Mouse (Mus musculus): ENCODE results near the gene Spata7.

Gene Spata7

DNA sequence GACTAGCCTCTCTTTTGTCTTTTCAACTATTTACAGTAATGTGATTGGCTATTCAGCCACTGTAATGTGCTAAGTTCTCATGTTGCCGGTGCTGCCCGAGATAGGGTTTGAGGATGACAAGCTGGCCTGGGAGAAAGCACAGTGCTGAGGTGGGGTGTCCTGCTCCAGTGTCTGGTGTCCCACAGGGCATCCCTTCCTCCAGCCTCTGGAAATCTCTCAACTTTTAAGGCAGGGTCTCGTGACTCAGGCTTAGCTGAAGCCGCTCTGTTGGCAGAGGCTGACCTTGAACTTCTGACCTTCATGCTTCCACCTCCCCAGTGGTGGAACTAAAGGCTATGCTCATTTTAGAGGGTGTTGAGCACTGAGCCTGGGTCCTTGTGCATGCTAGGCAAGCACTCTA is 42.5 kb downstream of the Spata7 start:
- no peak for DNase-seq (ENCODE audit: low read depth, low spot score)

DNA sequence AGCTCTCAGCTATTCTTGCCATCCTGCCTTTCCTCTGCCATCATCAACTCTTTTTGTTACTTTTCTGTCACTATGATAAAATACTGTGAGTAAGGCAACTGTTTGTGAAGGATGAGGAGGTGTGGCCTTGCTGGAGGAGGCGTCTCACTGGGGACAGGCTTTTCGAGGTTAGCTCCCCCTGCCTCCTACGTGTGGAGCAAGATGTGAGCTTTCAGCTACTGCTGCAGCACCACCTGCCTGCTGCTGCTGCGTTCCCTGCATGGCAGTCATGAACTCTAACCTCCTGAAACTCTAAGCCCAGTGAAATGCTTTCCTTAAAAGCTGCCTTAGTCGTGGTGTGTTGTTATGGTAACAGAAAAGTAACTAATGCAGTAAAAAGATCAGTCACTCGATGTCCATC is 45.9 kb downstream of the Spata7 start:
- DNase-seq (ENCODE audit: low read depth, low spot score) = no peak

DNA sequence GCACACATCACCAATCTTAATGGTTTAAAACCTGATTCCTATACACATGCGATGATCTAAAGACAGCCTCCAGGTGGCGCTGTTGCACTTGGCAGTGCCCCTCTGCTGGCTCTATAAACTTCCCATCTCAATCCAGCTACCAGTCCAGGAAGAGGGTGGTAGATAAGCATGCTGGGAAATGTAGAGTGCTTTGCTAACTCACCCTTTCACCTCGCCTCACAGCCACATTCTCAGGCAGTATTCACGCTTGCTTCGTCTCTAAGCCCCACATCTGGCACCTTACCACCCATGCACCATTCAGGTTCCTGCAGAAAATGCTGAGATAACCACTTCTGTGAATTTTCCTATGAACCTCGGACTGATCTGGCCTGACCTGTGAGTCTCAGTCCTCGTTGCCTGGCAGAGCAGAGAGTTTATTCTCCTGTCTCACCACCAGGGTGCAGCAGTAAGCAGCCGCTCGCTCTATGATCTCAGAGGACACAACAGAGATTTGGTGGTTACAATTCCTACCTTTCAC is 46.7 kb downstream of the Spata7 start:
- DNase-seq (ENCODE audit: low read depth, low spot score) = peak; percentile 86

DNA sequence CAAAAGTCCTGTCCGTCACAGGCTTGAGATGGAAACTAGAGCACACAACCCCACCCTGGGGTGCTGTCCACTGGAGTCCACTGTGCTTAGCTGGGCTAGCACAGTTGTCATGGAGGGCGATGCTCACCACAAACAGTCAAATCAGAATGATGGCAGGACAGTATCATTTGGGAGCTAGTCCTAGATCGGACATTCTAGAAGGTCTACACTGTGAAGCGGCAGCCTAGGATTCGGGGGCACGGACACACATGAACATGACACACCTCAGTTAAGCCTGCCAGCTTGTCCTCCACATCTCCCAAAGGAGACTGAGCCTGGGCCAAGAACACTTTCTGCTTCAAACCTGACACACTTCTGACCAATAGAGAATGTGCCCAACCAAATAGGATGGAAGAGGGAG is 48.9 kb downstream of the Spata7 start:
- no peak for DNase-seq (ENCODE audit: low read depth, low spot score)

DNA sequence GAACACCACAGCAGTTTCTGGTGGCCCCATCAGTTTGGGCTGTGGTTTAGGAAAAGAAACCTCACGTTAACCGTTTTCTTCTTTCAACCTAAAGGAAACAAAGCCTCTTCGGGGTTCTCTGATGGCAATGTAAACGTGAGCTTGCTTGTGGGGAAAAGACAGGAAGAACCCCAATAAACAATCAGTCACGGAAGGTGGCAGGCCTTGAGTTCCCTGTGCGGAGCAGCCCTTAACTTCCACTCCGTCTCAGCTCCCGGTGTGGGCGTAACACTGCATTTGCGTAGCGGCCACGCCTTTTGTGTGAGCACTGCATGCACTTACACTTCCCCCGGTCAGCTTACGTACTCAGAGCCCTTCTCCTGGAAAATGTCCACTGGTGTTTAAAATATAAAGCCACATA is 49.4 kb downstream of the Spata7 start:
- DNase-seq (ENCODE audit: low read depth, low spot score) = no peak

DNA sequence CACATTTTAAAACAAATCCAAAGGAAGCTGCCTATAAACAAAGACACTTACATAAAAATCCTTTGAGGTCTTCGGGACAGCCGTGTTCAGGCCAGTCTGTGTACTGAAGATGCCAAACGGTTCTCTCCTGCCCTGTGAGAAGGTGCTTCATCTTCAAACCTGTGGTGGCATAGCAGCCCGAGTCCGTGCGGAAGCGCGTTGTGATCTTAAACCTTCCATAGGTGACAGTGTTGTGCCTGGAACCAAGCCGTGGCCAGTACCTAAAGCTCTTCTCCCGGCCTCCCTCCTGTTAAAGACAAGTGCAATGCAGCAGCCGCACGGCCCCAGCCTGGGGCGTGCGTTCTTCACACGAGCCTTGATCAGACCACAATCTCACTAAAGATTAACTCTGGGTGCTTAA is 51.9 kb downstream of the Spata7 start:
- DNase-seq (ENCODE audit: low read depth, low spot score) = no peak

DNA sequence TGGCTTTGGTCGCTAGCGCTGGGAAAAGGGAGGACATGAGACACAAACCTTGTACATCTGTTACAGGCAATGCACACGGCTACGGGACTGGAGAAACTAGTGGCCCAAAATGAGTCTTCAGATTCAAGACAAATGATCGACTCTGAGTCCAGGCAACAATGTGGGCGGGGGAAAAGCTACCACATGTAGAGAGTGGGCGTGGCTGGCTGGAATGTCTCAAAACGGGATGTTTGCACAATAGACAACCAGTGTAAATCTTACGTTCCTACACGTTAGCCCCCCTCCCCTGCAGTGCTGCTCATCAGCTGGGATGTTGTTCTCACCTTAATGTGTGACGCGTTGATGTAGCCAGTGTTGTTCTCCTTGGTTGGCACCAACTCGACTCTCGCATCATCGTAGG is 54.2 kb downstream of the Spata7 start:
- no peak for DNase-seq (ENCODE audit: low read depth, low spot score)

DNA sequence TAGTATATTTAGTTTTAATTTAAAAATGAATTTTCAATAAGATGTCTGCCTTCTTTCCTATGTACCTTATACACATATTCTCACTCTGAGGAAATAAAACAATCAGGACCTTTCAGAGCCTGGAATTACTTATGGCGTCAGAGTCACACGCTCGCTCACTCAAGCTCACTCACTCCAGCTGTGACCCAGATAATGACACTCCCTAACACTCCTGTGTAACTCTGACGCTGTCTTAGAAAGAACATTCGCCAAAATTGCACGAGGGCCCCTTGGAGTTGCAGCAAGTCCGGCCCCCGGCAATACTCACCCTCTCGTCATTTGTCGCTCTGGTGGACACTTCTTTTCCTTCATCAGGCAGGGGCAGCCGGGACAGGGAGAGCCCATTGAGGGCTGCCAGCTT is 55.2 kb downstream of the Spata7 start:
- DNase-seq (ENCODE audit: low read depth, low spot score) = no peak

DNA sequence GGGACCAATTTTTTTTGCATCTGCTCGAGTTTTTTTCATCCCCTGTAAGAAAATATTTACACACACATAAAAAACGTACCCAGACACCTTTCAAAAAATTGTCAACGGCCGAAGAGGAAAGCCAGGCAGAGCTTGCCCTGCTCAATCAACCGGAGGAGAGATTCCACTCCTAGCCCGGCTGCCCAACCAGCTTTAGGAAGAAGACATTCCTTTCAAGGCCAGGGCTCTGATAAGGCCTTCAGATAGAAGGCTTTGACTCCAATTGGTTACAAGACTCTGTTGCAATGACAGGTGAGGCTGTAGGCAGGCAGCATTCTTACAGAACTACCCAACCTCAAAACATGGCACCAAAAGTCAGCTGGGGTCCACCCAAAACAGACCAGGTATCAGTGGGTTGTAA is 55.6 kb downstream of the Spata7 start:
- DNase-seq (ENCODE audit: low read depth, low spot score) = no peak

DNA sequence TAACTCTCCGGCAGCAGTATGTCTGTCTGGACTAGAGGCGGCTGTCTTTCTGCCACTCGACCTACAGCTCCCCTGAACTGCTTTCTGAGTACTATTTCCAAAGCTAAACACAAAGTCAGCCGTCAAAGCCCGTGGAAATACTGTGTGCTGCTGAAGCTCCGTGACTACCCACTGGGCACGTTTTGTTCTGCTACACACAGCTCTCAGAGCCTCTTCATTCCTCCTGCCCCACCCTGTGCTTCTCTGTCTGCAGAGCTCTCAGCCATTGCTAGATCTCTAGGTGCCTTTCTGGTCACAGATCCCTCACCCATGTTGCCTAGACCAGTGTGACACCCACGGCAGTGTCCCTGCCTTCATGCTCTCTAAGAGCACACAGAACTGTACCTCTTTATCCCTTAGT is 62.3 kb downstream of the Spata7 start:
- DNase-seq (ENCODE audit: low read depth, low spot score) = no peak

DNA sequence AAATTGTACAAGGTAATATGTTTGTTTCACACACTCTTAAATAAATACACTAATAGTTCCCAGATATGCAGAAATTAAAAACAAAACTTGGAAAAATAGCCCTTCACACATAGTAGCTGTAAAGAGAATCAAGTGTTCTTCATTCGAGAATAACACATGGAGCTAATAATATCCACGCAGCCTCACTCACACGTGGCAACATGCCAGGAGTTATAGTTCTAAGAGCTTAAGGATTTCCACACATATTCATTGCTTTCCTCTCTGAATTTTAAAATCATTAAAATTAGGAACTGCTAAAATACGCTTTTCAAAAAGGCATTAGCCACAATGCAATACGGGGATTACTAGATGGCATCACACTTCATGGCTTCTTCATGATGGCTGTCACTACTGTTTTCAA is 69.2 kb downstream of the Spata7 start:
- DNase-seq (ENCODE audit: low read depth, low spot score) = no peak

DNA sequence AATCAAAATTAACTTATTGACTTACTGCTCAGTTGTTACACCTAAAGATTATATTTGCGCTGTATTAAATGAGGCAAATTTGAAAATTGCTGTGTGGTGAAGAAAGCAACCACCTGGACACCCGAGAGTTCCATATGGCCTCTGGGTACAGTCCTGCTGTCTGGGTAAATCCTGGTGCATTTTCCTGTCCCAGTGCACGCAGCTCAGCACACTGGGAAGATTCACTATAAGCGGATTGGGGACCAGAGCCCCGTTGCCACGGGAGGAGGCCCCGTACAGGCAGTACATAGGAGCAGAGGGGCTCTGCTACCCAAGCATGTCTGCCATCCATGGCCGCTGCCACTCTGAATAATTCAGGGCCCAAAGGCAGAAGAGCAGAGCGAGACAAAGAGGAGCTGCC is 73.6 kb downstream of the Spata7 start:
- DNase-seq (ENCODE audit: low read depth, low spot score) = no peak

DNA sequence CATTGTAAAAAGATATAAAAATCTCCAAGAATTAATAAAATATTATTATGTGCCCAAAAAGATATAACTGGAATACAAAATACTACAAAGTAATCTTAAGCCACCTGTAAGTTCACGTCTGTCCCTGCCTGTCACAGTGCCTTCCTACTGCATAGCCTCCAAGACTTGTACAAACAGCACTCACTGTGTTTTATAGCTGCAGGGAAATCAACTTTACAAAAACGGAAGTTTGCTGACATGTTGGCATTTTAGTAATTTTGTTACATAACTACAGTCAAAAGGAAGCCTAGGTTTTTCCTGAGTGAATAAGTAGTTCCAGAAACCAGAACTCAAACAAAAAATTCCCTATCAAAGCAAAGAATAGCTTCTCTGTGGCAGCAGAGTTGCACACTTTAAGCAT is 75.6 kb downstream of the Spata7 start:
- DNase-seq (ENCODE audit: low read depth, low spot score) = no peak

DNA sequence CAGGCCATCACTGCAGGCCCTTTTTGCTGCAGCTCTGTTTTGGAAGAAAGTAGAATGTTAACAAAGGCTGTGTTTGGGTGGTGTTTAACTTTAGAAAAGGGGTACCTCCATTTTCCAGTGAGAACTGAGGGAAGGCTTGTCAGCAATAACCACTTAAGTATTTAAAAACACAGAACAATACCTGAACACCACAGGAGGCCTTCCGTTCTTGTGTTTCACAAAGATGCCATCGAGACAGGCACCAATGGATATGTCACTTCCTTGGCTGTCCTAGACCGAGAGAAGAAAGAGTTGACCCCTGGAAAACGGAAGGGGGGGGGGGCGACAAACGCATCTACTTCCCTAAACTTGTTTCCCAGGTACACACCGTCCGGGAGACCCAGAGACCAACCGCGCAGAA is 76.0 kb downstream of the Spata7 start:
- DNase-seq (ENCODE audit: low read depth, low spot score) = no peak

DNA sequence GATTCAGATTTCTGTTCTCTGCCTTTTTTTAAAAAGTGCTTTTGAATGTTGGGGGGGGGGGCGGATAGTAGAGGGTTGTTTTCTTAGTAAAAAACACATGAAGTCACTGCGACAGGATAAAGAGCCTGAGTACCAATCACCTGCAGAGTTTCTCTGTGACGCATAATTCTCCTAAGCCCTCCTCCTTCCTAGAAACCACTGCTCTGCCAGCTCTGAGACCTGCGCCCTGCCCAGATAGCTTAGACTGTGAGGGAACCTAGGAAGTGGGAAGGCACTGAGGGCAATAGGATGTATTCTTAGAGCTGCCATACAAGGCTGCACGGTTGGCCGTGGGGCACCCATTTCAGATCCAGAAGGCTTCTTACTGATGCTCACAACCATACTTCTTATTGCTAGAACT is 84.9 kb downstream of the Spata7 start:
- DNase-seq (ENCODE audit: low read depth, low spot score) = no peak

DNA sequence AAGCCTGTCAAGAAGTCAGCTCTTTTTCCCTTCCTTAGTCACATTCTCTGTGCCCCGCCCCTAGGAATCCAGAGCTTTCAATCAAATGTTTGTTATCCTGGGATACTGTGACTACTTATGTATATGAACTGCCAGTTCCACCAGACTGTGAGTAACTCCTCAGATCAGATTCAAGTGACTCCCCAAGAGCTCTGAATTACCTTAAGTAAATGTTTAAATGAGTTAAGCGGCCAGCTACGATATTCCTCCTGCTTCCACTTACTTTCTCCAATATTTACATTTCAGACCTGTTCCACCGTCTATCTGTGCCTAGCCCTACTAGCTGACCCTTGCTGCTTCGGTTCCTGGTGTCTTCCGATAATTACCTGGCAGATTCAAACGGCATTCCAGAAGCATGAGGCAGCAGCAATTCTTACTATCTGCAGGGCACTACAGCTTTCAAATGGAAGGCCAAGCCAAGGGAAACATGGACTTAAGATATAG is 85.7 kb downstream of the Spata7 start:
- no peak for DNase-seq (ENCODE audit: low read depth, low spot score)

DNA sequence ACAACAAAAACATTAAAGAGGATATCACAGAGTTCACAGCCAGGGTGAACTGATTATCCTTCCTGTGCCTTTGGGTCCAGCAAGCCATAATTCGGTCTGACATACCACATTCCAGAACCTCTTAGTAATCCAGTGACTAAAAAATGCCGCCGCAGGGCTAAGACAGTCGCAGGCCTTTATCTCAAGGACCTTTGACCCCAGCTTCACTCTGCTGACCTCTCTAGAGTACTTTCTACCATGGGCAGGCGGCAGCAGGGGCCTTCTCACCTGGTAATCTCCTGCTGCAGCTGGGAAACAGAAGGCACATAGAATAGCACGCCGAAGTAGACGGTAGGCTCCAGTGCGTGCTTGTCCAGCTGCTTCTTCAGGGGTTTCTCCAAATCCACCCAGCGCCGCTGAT is 86.8 kb downstream of the Spata7 start:
- no peak for DNase-seq (ENCODE audit: low read depth, low spot score)

DNA sequence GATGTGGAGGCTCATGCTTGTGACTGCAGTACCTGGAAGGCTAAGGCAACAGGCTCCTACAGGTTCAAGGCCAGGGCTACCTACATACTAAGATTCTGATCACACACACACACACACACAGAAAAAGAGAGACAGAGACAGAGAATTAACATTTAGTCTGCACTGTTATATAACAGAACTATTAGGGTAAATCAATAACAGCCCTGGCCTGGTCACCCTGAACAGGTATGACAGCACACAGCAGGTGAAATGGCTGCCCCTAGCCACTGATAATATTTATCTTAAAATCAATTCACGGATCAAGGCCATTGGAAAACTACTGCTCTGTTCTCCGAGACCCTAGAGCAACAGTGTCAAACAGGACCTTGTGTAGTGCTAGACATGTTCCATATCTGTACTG is 88.2 kb downstream of the Spata7 start:
- no peak for DNase-seq (ENCODE audit: low read depth, low spot score)
